Mouse (Mus musculus): ENCODE measurements around the gene Lpxn. TPM values are rescaled to one million over a fixed set of nuclear protein-coding genes. Genes with fewer than 3 reads are reported as not detected.

Lpxn gene
- total RNA-seq, 2 experiments from 2014 or later: 1.1 to 2.0 TPM

DNA sequence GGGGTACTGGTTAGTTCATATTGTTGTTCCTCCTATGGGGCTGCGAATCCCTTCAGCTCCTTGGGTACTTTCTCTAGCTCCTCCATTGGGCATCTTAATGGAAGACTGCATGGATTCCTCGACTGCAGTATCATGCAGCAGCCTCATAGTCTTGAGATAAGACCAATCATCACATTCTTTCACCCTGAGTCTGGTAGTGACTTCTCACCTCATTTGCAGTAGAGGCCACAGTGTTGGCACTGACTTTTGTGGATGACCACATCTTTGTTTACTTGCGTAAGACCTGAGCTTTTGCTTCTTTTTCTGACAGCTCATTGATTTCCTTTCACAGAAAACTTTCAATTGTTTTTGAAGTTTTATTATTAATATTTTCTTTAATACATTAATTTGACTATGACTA is 9.7 kb downstream of the Lpxn start:
- no peak for DNase-seq

DNA sequence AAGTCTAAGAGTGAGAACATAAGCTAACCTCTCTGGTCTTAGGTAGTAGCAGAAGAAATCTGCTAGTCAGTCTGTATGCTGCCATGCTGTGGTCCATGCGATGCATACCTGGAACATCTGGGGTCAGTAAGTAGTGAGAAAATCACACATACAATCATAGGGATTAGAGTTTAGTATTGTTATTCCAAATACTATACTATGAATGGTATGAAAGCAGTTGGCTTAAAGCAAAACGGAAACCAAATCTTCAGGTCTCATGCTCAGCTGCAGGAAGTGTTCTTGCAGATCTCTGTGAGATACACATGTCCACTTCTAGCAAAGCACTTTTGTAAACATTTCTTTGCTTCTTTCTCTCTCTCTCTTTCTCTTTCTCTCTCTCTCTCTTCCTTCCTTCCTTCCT is 10.2 kb downstream of the Lpxn start:
- no peak for DNase-seq

DNA sequence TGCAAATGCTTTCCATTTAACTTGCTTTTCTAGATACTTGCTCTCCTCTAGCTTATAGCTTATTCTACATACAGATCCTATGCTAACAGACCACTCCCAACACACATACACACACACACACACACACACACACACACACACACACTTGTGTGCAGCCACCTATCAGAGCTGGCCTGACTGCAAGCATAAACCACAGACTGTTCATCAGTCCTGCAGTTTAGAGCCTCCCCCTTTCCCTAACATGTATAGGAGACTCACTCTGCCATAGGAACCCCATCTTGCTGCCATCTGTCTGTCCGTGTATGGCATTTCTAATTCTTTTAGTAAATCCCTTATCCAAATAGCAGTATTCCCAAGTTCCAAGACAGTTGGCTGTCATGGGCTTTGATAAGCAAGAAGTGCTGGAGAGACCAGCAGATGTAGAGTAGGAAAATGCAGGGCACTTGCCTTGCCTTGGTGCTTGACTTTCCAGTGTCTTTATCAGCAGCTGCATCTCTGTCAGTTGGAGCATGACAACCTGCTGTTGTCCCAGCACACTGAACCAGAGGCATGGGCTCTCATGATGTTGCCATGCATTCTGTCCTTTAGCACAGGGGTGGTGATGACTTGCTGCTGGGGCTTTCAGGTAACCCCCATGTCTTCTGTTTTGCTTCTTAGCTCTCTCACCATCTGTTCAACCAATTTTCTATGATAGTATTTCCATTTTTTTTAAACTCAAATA is 16.8 kb downstream of the Lpxn start:
- DNase-seq: no peak

DNA sequence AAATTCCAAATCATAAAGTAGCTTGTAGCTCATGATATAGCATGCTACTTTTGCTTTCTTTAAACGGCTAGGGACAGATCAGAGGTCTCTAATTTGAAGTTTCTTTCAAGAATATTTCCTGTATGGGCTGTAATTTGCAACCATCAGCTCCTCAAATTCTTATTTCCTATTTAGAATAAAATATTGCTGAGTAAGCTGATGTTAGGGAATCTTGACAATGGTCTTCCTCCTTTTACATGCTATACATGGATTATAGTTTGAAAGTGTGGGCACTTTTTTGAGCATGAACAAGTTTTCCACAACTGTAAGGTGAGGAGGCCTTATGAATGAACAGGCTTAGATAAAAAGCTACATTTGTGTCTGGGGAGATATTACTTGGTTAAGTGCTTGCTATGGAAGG is 17.9 kb downstream of the Lpxn start:
- DNase-seq: no peak

DNA sequence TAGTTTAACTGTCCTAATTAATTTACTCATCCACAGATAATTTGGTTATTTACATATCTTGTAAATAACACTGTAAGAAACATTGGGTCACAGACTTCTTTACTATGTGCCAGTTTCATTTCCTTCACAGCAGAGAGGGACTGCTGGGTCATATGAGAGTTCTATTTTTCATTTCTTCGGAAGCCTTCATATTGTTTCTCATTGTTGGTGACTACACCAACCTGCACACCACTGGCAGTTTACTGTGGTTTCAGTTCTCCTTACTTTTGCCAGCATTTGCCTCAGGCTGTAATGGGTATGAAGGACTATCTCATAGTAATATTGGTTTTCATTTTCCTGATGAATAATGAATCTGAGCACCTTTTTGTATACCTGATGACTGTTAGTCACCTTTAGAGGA is 22.5 kb downstream of the Lpxn start:
- DNase-seq: no peak

DNA sequence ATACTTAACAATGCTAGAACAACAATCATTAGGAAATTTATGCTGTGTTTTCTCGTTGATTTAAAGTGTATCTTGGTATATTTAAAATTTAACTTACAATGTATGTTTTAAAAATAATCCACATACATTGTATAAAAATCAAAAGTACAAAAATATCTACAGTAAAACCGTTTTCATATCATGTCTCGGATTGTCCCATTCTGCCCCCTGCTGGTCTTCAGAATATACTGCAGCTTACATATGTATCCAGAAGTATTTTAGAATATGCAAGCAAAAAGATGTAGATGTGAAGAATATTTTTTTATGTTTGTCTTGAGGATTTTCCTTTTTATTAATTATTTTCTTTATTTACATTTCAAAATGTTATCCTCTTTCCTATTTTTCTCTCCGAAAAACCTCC is 24.4 kb downstream of the Lpxn start:
- DNase-seq: no peak

DNA sequence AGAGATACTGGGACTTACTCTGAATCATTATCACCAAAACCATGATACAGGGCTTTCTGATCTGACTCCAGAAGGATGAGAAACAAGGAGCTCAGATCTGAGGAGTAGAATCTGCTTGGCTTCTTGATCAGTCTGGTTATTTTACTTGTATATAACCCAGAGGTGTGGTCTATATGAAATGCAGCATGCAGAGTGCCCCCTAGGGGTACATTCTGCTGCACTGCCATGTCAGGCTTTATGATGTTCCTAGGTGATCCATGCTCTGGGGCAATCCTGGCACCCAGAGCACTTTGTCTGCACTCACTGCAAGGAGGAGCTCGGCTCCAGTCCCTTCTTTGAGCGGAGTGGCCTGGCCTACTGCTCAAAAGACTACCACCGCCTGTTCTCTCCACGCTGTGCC is 28.6 kb downstream of the Lpxn start:
- DNase-seq: no peak

DNA sequence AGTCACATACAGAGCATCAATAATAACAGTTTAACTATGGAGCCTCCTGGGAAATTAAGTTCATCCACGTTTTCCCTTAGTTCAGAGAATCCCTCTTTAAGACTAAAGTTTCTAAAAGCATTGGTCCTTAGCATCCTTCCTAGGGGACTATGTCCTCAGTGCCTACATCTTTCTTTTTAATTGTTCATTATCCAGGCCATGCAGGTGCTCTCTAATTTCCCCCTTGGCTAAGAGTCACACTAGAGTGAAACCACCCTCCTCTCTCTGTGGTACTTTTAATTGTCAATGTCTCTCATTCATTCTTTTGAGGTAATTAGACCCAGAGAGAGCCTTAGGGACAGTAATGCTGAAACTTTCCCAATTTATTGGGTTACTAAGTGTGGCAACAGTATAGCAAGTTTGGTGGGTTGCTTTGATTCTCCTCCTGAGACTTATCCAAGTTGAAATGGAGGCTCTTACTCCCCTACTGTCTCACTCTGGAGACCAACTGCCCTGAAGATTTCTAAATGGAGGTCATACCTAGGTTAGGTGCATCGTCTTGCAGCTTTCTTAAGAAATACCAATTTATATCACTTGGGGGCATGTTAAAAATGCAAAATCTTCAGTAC is 34.9 kb downstream of the Lpxn start:
- DNase-seq: no peak

DNA sequence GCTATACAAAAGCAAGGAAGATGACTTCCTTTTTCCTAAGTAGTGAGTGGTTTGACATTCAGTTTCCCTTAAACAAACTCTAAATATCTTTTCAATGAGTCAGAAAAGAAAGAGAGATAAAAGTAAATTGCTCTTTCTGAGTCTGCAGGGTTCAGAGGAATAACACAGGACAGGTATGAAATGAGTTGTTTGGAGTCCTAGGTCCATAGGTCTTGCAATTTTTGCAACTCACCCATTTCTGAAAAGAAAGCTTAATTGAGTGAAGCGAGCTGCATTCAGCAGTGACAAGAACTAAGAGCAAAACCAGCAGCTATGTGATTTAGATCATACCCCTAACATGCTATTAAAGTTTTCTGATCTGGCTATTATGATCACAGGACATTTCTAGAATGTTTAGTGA is 35.6 kb downstream of the Lpxn start:
- DNase-seq: no peak

DNA sequence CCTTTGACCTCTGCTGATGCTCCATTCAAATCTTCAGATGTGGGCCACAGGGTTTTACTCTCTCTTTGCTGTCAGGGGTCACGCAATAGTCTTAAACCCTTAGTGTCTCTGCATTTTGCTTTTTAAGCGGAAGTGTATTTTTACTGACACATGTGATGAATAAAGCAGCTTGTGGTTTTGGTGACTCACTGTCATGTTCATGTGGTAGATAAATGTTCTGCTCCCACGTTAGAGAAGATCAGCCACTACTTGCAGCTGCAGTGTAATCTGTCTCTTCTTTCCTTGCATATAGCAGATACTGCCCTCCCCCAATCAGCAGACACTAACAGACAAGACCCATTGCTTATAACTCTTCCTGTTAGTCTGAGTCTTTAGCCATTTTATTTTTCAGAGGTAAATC is 37.6 kb downstream of the Lpxn start:
- DNase-seq: no peak

DNA sequence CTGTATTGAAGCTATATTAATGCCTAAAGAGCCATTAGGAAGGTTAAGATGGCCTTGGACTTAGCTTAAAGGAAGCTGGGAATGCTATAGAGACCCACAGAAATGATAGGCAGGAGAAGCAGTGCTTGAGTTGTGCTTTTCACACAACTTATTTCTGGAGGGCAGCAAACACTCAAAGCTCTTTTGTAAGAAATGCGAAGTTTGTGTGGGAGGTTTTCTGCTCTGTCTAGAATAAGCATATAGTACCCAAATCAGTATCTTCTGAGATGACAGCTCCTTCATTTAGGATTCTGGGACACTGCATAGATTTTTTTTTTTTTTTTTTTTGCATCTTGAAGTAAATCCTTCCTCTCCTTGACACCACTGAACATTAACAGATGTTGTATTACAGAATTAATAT is 42.5 kb downstream of the Lpxn start:
- no peak for DNase-seq

DNA sequence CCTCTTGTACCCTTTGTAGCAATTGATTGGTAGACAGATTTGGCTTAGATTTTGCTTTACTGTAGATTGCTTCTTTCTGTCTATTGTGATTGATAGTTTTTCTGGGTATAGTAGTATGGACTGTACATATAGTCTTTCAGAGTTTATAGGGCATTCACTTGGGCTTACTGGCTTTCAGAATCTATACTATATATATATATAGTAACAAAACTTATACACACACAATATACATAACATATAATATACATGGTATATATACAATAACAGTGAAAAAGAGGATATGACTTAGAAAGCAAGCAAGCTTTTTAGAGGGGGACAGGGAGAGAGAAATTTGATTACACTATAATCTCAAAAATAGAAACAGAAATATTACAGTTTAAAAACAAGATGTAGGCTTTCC is 50.4 kb downstream of the Lpxn start, which contains the start of gene Gm5244:
Gene Gm5244 (plus strand): TSS at position 301 of the 400 bp plus-strand sequence.
- DNase-seq: no peak

DNA sequence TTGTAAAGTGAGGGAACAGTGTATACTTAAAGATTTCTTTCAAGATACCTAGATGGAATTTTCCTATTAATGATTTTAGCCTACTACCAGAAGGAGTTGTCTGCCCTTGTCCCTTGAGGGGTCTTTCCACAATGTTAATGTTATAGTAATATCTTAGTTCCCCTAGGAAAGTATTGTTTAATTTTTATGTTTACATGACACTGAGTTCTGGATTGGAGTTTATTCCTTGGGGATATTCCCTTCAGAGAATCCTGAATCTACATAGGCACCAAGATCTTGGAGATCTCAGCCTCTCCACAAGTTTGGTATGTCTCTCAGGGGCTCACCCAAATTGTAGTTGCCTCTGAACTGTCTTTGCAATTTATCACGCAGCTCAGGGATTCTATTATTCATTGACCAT is 61.0 kb downstream of the Lpxn start, which contains the start of gene Olfr1444:
Gene Olfr1444 (plus strand): TSS at position 301 of the 400 bp plus-strand sequence.
- DNase-seq: no peak

Other genes starting within 250 kb of the Lpxn start
- not detected for gene Gm4952, start 196.2 kb upstream of the Lpxn start, total RNA-seq (2021)
- under 1 TPM; 0.17 to 0.28 TPM for gene Glyat, start 162.9 kb upstream of the Lpxn start, total RNA-seq (2021)
- not detected for gene Olfr1442, start 125.8 kb upstream of the Lpxn start, total RNA-seq (2021)
- gene Olfr1443, start 118.1 kb upstream of the Lpxn start, total RNA-seq (2021): not detected
- gene Keg1, start 100.4 kb upstream of the Lpxn start, total RNA-seq (2021): not detected
- 1 to 10 TPM; 2.9 to 4.1 TPM for gene Cntf, start 30.6 kb upstream of the Lpxn start, total RNA-seq (2021)
- gene Zfp91, start 67 bp upstream of the Lpxn start, total RNA-seq (2021): 10 to 100 TPM; 96.1 to 96.3 TPM
- gene Gm5244, start 50.5 kb downstream of the Lpxn start, total RNA-seq (2021): not detected
- not detected for gene Olfr1444, start 61.1 kb downstream of the Lpxn start, total RNA-seq (2021)
- gene Olfr1445, start 87.7 kb downstream of the Lpxn start, total RNA-seq (2021): not detected
- not detected for gene Olfr1446, start 97.3 kb downstream of the Lpxn start, total RNA-seq (2021)
- gene Olfr1447, start 107.5 kb downstream of the Lpxn start, total RNA-seq (2021): not detected
- not detected for gene Olfr1448, start 128.2 kb downstream of the Lpxn start, total RNA-seq (2021)
- not detected for gene Olfr1449, start 134.6 kb downstream of the Lpxn start, total RNA-seq (2021)
- not detected for gene Olfr1450, start 154.1 kb downstream of the Lpxn start, total RNA-seq (2021)
- gene Olfr1451, start 198.8 kb downstream of the Lpxn start, total RNA-seq (2021): not detected
- not detected for gene Olfr1453, start 232.1 kb downstream of the Lpxn start, total RNA-seq (2021)